Comparison of ENCODE assay signal across 10 mouse cellular contexts in genomic region chr6:127973553-127973952, GRCm38 (mm10).
DNase-seq lines count a peak whose midpoint lies in the region; ATAC-seq lines count a peak whose summit lies in the region.
"Had no signal": no experiment of that assay in that cellular context is flagged by ENCODE, and none has a peak within 500 bp of the region (broad histone marks: within the 10 kb centered on the region; RNA-seq: fewer than 3 reads in every experiment).

No protein-coding gene starts in this region.

- no peak overlapping the region for H3K9ac ChIP-seq in forebrain, embryonic 13.5 days
- no peak overlapping the region for H3K9ac ChIP-seq in forebrain, embryonic 14.5 days (ENCODE audit: low read length)
- no peak overlapping the region for H3K9ac ChIP-seq in lung, embryonic 15.5 days
- no peak overlapping the region for H3K9ac ChIP-seq in stomach, embryonic 15.5 days
- H3K9ac ChIP-seq: liver, embryonic 14.5 days had no signal

- H3K4me3 ChIP-seq in forebrain, embryonic 13.5 days = no peak overlapping the region
- H3K4me3 ChIP-seq in forebrain, embryonic 14.5 days (ENCODE audit: low read depth, low read length) = no peak overlapping the region
- H3K4me3 ChIP-seq in lung, embryonic 15.5 days = no peak overlapping the region
- no peak overlapping the region for H3K4me3 ChIP-seq in stomach, embryonic 15.5 days (replicated peaks)

- no peak for DNase-seq in forebrain, embryonic 14.5 days (ENCODE audit: low spot score)
- no peak for DNase-seq in lung, postnatal 4 days
- peak; percentile 18 for DNase-seq in mesoderm, embryonic 11.5 days (ENCODE audit: low read depth, low spot score)
- no peak for DNase-seq in embryo, embryonic 10.5 days (ENCODE audit: low spot score)
- no peak for DNase-seq in spleen, adult 12 weeks (ENCODE audit: low spot score)
- DNase-seq: kidney, adult 18-20 months had no signal

- no peaks in the 10 kb centered on the region for H3K9me3 ChIP-seq in forebrain, embryonic 13.5 days (replicated peaks)
- H3K9me3 ChIP-seq in forebrain, embryonic 14.5 days (replicated peaks; ENCODE audit: control insufficient read depth, low read length) = no peaks in the 10 kb centered on the region
- no peaks in the 10 kb centered on the region for H3K9me3 ChIP-seq in lung, embryonic 15.5 days
- H3K9me3 ChIP-seq in stomach, embryonic 15.5 days = no peaks in the 10 kb centered on the region

- H3K27me3 ChIP-seq in forebrain, embryonic 13.5 days = no peaks in the 10 kb centered on the region
- H3K27me3 ChIP-seq in forebrain, embryonic 14.5 days (replicated peaks; ENCODE audit: control insufficient read depth, insufficient read depth, low read length) = no peaks in the 10 kb centered on the region
- no peaks in the 10 kb centered on the region for H3K27me3 ChIP-seq in lung, embryonic 15.5 days
- H3K27me3 ChIP-seq in stomach, embryonic 15.5 days (replicated peaks) = no peaks in the 10 kb centered on the region

- H3K4me2 ChIP-seq in forebrain, embryonic 13.5 days = no peak overlapping the region
- no peak overlapping the region for H3K4me2 ChIP-seq in forebrain, embryonic 14.5 days (ENCODE audit: low read length)
- H3K4me2 ChIP-seq in lung, embryonic 15.5 days = no peak overlapping the region
- H3K4me2 ChIP-seq in stomach, embryonic 15.5 days = no peak overlapping the region

- no peak for ATAC-seq in forebrain, embryonic 13.5 days
- no peak for ATAC-seq in forebrain, embryonic 14.5 days
- no peak for ATAC-seq in lung, embryonic 15.5 days (ENCODE audit: borderline replicate concordance, extremely low read depth, low FRiP score, low TSS enrichment)
- ATAC-seq in stomach, embryonic 15.5 days (ENCODE audit: insufficient read depth, low FRiP score, low read depth) = no peak

- H3K4me1 ChIP-seq in forebrain, embryonic 13.5 days = peaks cover 7% of the 10 kb centered on the region
- H3K4me1 ChIP-seq in forebrain, embryonic 14.5 days (ENCODE audit: control insufficient read depth, insufficient read depth, low read length) = no peaks in the 10 kb centered on the region
- H3K4me1 ChIP-seq in lung, embryonic 15.5 days = peaks cover 10% of the 10 kb centered on the region; the same call in 1 of the 2 replicates
- peaks cover 7% of the 10 kb centered on the region; the same call in 1 of the 2 replicates for H3K4me1 ChIP-seq in stomach, embryonic 15.5 days

- H3K36me3 ChIP-seq in forebrain, embryonic 13.5 days (ENCODE audit: poor library complexity, severe bottlenecking) = no peaks in the 10 kb centered on the region
- H3K36me3 ChIP-seq in forebrain, embryonic 14.5 days (ENCODE audit: control insufficient read depth, insufficient read depth, low read length) = no peaks in the 10 kb centered on the region
- 0 out of 2 replicates have a peak, but pooled peaks cover 3% of the 10 kb centered on the region for H3K36me3 ChIP-seq in lung, embryonic 15.5 days
- H3K36me3 ChIP-seq in stomach, embryonic 15.5 days = no peaks in the 10 kb centered on the region

- 0 out of 2 replicates have a peak overlapping the region, but pooled peaks have one; percentile 15 for H3K27ac ChIP-seq in forebrain, embryonic 13.5 days
- no peak overlapping the region for H3K27ac ChIP-seq in forebrain, embryonic 14.5 days (ENCODE audit: low read depth, low read length)
- H3K27ac ChIP-seq in lung, embryonic 15.5 days = peak overlapping the region; percentile 9; the same call in 1 of the 2 replicates
- peak overlapping the region; percentile 9; the same call in 1 of the 2 replicates for H3K27ac ChIP-seq in stomach, embryonic 15.5 days
- H3K27ac ChIP-seq: liver, embryonic 14.5 days had no signal

- 23% methylated on average over 6 of the region's 6 CpGs for WGBS in forebrain, embryonic 13.5 days
- WGBS in forebrain, embryonic 14.5 days = 19% methylated on average over 6 of the region's 6 CpGs
- WGBS in lung, embryonic 15.5 days = 50% methylated on average over 6 of the region's 6 CpGs
- WGBS in stomach, embryonic 15.5 days = 68% methylated on average over 6 of the region's 6 CpGs
